Mouse (Mus musculus) MEL (cell line): ENCODE results near the gene Josd2. TPM values are rescaled to one million over a fixed set of nuclear protein-coding genes. Genes with fewer than 3 reads are reported as not detected.

ENCODE experiments used
- DNase-seq: peaks from one replicate; pipeline ENCODE4 v3.0.0; 2011; ENCODE audit warnings: low read depth, low spot score
- H3K27ac ChIP-seq: 2 replicates; pipeline ENCODE4 v1.5.1; 2012; ENCODE audit warnings: low read depth, mild to moderate bottlenecking, control low read depth, low read length, moderate library complexity; ENCODE audit not compliant: control insufficient read depth
- H3K27me3 ChIP-seq, 2 experiments: fragments of 150-350 bp in 1 of 2; sonication (generic) in 1 of 2; 2 replicates each; pipeline ENCODE4 v1.6.1; 2012; ENCODE audit warnings: low read length in 2 of 2, mild to moderate bottlenecking in 2 of 2, improper control_type of control experiment in 1 of 2, moderate library complexity in 1 of 2; ENCODE audit not compliant: insufficient read depth in 2 of 2, control insufficient read depth in 1 of 2
- H3K36me3 ChIP-seq, 2 experiments: 2 replicates each; pipeline ENCODE4 v1.6.1; 2012 to 2014; ENCODE audit warnings: low read length in 2 of 2, improper control_type of control experiment in 1 of 2, inconsistent platforms in 1 of 2, mild to moderate bottlenecking in 1 of 2; ENCODE audit not compliant: insufficient read depth in 2 of 2, control insufficient read depth in 1 of 2
- H3K4me1 ChIP-seq, 2 experiments: fragments of 150-350 bp in 1 of 2; sonication (generic) in 1 of 2; 2 replicates each; pipeline ENCODE4 v1.6.1; 2012; ENCODE audit warnings: low read length in 2 of 2, improper control_type of control experiment in 1 of 2, mild to moderate bottlenecking in 1 of 2; ENCODE audit not compliant: insufficient read depth in 2 of 2, control insufficient read depth in 1 of 2
- H3K4me3 ChIP-seq, 2 experiments: fragments of 150-350 bp in 1 of 2; sonication (generic) in 1 of 2; 2 replicates each; pipeline ENCODE4 v1.5.1; 2012; ENCODE audit warnings: low read depth in 2 of 2, low read length in 2 of 2, mild to moderate bottlenecking in 2 of 2, moderate library complexity in 2 of 2, control low read depth in 1 of 2, improper control_type of control experiment in 1 of 2; ENCODE audit not compliant: control insufficient read depth in 1 of 2, insufficient read depth in 1 of 2
- H3K79me2 ChIP-seq: 2 replicates; pipeline ENCODE4 v1.6.1; 2012; ENCODE audit warnings: mild to moderate bottlenecking, low read length, moderate library complexity; ENCODE audit not compliant: control insufficient read depth, poor library complexity, insufficient read depth
- H3K9ac ChIP-seq: 2 replicates; pipeline ENCODE4 v1.6.1; 2012; ENCODE audit warnings: low read depth, mild to moderate bottlenecking, control low read depth, low read length, moderate library complexity; ENCODE audit not compliant: control insufficient read depth, poor library complexity, severe bottlenecking
- H3K9me3 ChIP-seq: fragments of 150-350 bp; sonication (generic); replicated peaks from 2 replicates; pipeline ENCODE4 v1.6.1; 2012; ENCODE audit warnings: mild to moderate bottlenecking, low read length, improper control_type of control experiment, moderate library complexity; ENCODE audit not compliant: insufficient read depth
- BHLHE40 ChIP-seq: IDR thresholded peaks from 2 replicates; pipeline ENCODE4 v1.6.1; 2012; ENCODE audit warnings: low read depth, mild to moderate bottlenecking, inconsistent platforms, low read length, improper control_type of control experiment, borderline replicate concordance
- CHD1 ChIP-seq: IDR thresholded peaks from 2 replicates; pipeline ENCODE4 v1.6.1; 2012; ENCODE audit warnings: low read depth, mild to moderate bottlenecking, inconsistent platforms, low read length, improper control_type of control experiment
- CHD2 ChIP-seq: IDR thresholded peaks from 2 replicates; pipeline ENCODE4 v1.6.1; 2011; ENCODE audit warnings: low read length, improper control_type of control experiment
- CTCF ChIP-seq, 3 experiments: IDR thresholded peaks in 2 of 3; conservative IDR thresholded peaks in 1 of 3; 2 replicates each; pipeline ENCODE4 v1.5.1; 2011 to 2012; ENCODE audit warnings: low read length in 3 of 3, low read depth in 2 of 3, mild to moderate bottlenecking in 2 of 3, improper control_type of control experiment in 1 of 3, inconsistent platforms in 1 of 3, mixed read lengths in 1 of 3, moderate library complexity in 1 of 3; ENCODE audit not compliant: control insufficient read depth in 1 of 3, insufficient read depth in 1 of 3, poor library complexity in 1 of 3, severe bottlenecking in 1 of 3
- ELF1 ChIP-seq: IDR thresholded peaks from 2 replicates; pipeline ENCODE4 v1.6.1; 2014; ENCODE audit warnings: low read depth, mild to moderate bottlenecking, inconsistent platforms, low read length, improper control_type of control experiment, moderate library complexity
- EP300 ChIP-seq, 2 experiments: IDR thresholded peaks; 2 replicates each; pipeline ENCODE4 v1.6.1; 2011; ENCODE audit warnings: improper control_type of control experiment in 2 of 2, low read length in 2 of 2, low read depth in 1 of 2, mild to moderate bottlenecking in 1 of 2
- ETS1 ChIP-seq: IDR thresholded peaks from 2 replicates; pipeline ENCODE4 v1.6.1; 2012; ENCODE audit warnings: low read depth, mild to moderate bottlenecking, inconsistent platforms, low read length, improper control_type of control experiment, moderate library complexity
- GABPA ChIP-seq: IDR thresholded peaks from 2 replicates; pipeline ENCODE4 v1.6.1; 2012; ENCODE audit warnings: low read depth, mild to moderate bottlenecking, inconsistent platforms, low read length, improper control_type of control experiment, moderate library complexity
- GATA1 ChIP-seq: IDR thresholded peaks from 2 replicates; pipeline ENCODE4 v1.6.1; 2011; ENCODE audit warnings: low read depth, low read length, improper control_type of control experiment
- HCFC1 ChIP-seq: IDR thresholded peaks from 2 replicates; pipeline ENCODE4 v1.6.1; 2012; ENCODE audit warnings: low read depth, mild to moderate bottlenecking, inconsistent platforms, low read length, improper control_type of control experiment, moderate library complexity
- JUND ChIP-seq: IDR thresholded peaks from 2 replicates; pipeline ENCODE4 v1.6.1; 2011; ENCODE audit warnings: low read depth, mild to moderate bottlenecking, improper control_type of control experiment, low read length
- KAT2A ChIP-seq: conservative IDR thresholded peaks from 2 replicates; pipeline ENCODE4 v1.6.1; 2012; ENCODE audit warnings: low read depth, low read length, improper control_type of control experiment, inconsistent platforms
- MAX ChIP-seq: IDR thresholded peaks from 2 replicates; pipeline ENCODE4 v1.6.1; 2011; ENCODE audit warnings: low read length, improper control_type of control experiment
- MAZ ChIP-seq: IDR thresholded peaks from 2 replicates; pipeline ENCODE4 v1.6.1; 2012; ENCODE audit warnings: low read depth, mild to moderate bottlenecking, inconsistent platforms, low read length, improper control_type of control experiment
- MEF2A ChIP-seq: IDR thresholded peaks from 2 replicates; pipeline ENCODE4 v1.6.1; 2014; ENCODE audit warnings: low read depth, mild to moderate bottlenecking, inconsistent platforms, low read length, improper control_type of control experiment; ENCODE audit not compliant: poor library complexity, insufficient replicate concordance, severe bottlenecking; ENCODE audit errors: extremely low read depth
- MXI1 ChIP-seq: IDR thresholded peaks from 2 replicates; pipeline ENCODE4 v1.6.1; 2011; ENCODE audit warnings: mild to moderate bottlenecking, low read depth, low read length, improper control_type of control experiment
- MYC ChIP-seq: IDR thresholded peaks from 2 replicates; pipeline ENCODE4 v1.6.1; 2011; ENCODE audit warnings: low read depth, mild to moderate bottlenecking, low read length, improper control_type of control experiment, moderate library complexity
- NELFE ChIP-seq: IDR thresholded peaks from 2 replicates; pipeline ENCODE4 v1.6.1; 2011; ENCODE audit warnings: low read depth, low read length, improper control_type of control experiment
- NRF1 ChIP-seq: IDR thresholded peaks from 2 replicates; pipeline ENCODE4 v1.6.1; 2014; ENCODE audit warnings: low read depth, mild to moderate bottlenecking, inconsistent platforms, low read length, improper control_type of control experiment, moderate library complexity; ENCODE audit not compliant: poor library complexity, insufficient read depth, severe bottlenecking
- POLR2A ChIP-seq, 2 experiments: IDR thresholded peaks; 2 replicates each; pipeline ENCODE4 v1.6.1; 2011 to 2012; ENCODE audit warnings: low read length in 2 of 2, mild to moderate bottlenecking in 2 of 2, control low read depth in 1 of 2, improper control_type of control experiment in 1 of 2, low read depth in 1 of 2, moderate library complexity in 1 of 2; ENCODE audit not compliant: control insufficient read depth in 1 of 2, insufficient read depth in 1 of 2, poor library complexity in 1 of 2
- POLR2AphosphoS2 ChIP-seq: IDR thresholded peaks from 2 replicates; pipeline ENCODE4 v1.6.1; 2011; ENCODE audit warnings: low read length, improper control_type of control experiment
- POLR2AphosphoS5 ChIP-seq: IDR thresholded peaks from 2 replicates; pipeline ENCODE4 v1.6.1; 2012; ENCODE audit warnings: low read depth, borderline replicate concordance, mild to moderate bottlenecking, inconsistent platforms, low read length, moderate library complexity, mixed read lengths
- RAD21 ChIP-seq: IDR thresholded peaks from 2 replicates; pipeline ENCODE4 v1.6.1; 2011; ENCODE audit warnings: mild to moderate bottlenecking, low read depth, low read length, improper control_type of control experiment
- RCOR1 ChIP-seq: IDR thresholded peaks from 2 replicates; pipeline ENCODE4 v1.6.1; 2012; ENCODE audit warnings: low read depth, mild to moderate bottlenecking, inconsistent platforms, low read length, improper control_type of control experiment
- SIN3A ChIP-seq: IDR thresholded peaks from 2 replicates; pipeline ENCODE4 v1.6.1; 2012; ENCODE audit warnings: low read length, improper control_type of control experiment, inconsistent platforms
- SMC3 ChIP-seq: IDR thresholded peaks from 2 replicates; pipeline ENCODE4 v1.6.1; 2011; ENCODE audit warnings: low read depth, low read length, improper control_type of control experiment
- TAL1 ChIP-seq: IDR thresholded peaks from 2 replicates; pipeline ENCODE4 v1.6.1; 2012; ENCODE audit warnings: mild to moderate bottlenecking, inconsistent platforms, low read length, moderate library complexity, mixed read lengths
- TCF12 ChIP-seq: IDR thresholded peaks from 2 replicates; pipeline ENCODE4 v1.6.1; 2014; ENCODE audit warnings: low read depth, mild to moderate bottlenecking, inconsistent platforms, low read length, improper control_type of control experiment, moderate library complexity
- UBTF ChIP-seq: IDR thresholded peaks from 2 replicates; pipeline ENCODE4 v1.6.1; 2012; ENCODE audit warnings: low read depth, mild to moderate bottlenecking, inconsistent platforms, low read length, improper control_type of control experiment, moderate library complexity, borderline replicate concordance; ENCODE audit not compliant: insufficient read depth
- USF1 ChIP-seq: IDR thresholded peaks from 2 replicates; pipeline ENCODE4 v1.6.1; 2014; ENCODE audit warnings: low read depth, mild to moderate bottlenecking, inconsistent platforms, low read length, improper control_type of control experiment, moderate library complexity
- USF2 ChIP-seq, 2 experiments: IDR thresholded peaks; 2 replicates each; pipeline ENCODE4 v1.6.1; 2011 to 2012; ENCODE audit warnings: improper control_type of control experiment in 2 of 2, low read length in 2 of 2, borderline replicate concordance in 1 of 2, inconsistent platforms in 1 of 2, low read depth in 1 of 2, mild to moderate bottlenecking in 1 of 2; ENCODE audit not compliant: insufficient read depth in 1 of 2
- ZC3H11A ChIP-seq: IDR thresholded peaks from 2 replicates; pipeline ENCODE4 v1.6.1; 2012; ENCODE audit warnings: low read depth, mild to moderate bottlenecking, inconsistent platforms, low read length, improper control_type of control experiment
- ZMIZ1 ChIP-seq: IDR thresholded peaks from 2 replicates; pipeline ENCODE4 v1.6.1; 2012; ENCODE audit warnings: low read depth, mild to moderate bottlenecking, inconsistent platforms, low read length, improper control_type of control experiment, moderate library complexity
- polyA plus RNA-seq, 2 experiments: library from polyadenylated mRNA; stranded (reverse) in 1 of 2; unstranded in 1 of 2; fragments of >175 nt in 1 of 2; fragments of >200 nt in 1 of 2; gene quantifications; 2 replicates each; pipeline versions ENCODE4 v1.2.1 to v1.2.4; 2012; ENCODE audit warnings: low replicate concordance in 2 of 2, low read depth in 1 of 2; ENCODE audit not compliant: insufficient read length in 2 of 2, insufficient read depth in 1 of 2, missing spikeins in 1 of 2
- total RNA-seq: library from RNA; depleted of rRNA; stranded (reverse); fragments of 300-350 nt; gene quantifications from 2 replicates; pipeline ENCODE4 v1.2.3, GENCODE M21; 2012

Gene Josd2
- total and polyA plus RNA-seq, 3 experiments, result 95.5 to 141 TPM; not detected in 1

DNA sequence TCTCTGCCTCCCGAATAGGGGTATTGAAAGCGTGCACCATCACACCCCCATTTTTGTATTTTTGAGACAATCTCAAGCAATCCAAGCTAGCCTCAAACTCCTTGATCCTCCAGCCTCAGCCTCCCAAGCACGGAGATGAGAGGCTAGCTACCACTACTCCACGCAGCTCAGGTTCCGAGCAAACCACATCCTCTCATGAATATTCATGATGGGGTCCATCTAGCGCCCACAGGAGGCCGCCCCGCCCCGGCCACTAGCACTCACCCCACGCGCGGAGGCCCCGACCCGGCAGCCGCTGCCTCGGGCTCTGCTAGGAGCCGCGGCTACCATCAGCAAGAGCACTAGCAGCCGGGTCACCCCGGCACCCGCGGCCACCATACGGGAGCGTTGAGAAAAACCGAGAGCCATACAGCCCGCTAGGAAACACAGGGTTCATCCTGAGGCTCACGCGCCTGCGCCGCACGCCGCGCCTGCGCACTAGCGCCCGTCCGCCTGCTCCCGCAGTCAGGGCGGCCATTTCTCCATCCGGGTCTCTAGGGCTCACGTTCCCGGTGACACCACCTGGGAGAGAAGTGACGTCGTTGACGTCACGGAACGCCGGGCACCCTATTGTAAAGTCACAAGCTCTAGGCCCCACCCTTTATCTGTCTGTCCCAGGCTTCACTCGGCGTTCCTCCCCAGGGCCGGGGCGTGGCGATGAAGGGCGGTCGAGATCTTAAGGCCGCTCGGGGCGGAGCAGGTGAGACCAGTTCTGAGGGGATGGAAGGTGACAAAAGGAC, 28.4 kb downstream of the Josd2 start, which contains the start of the genes Emc10 and Fam71e1:
Gene Emc10 (minus strand): TSS at position 538 of the 779 bp plus-strand sequence.
Gene Fam71e1 (plus strand): TSS at position 590 of the 779 bp plus-strand sequence.
- H3K36me3 ChIP-seq, result peaks cover 0 to 4% of the 10 kb centered on the region in 2 experiments; a peak in 3 of 4 replicates
- peak; percentile 99 for DNase-seq
- H3K27me3 ChIP-seq, result no peaks in the 10 kb centered on the region
- H3K27ac ChIP-seq, result peak within 1 kb of the TSS; percentile 76
- H3K4me1 ChIP-seq, result peaks cover 0 to 12% of the 10 kb centered on the region in 2 experiments; a peak in 2 of 4 replicates
- H3K4me3 ChIP-seq, result peak within 1 kb of the TSS; percentile 86 to 87
- H3K9ac ChIP-seq, result peak within 1 kb of the TSS; percentile 95
- TF ChIP-seq MYC (peak; percentile 48; the same call in 1 of the 2 replicates), NELFE (peak; percentile 89), JUND (no peak), MAX (peak; percentile 64; the same call in 1 of the 2 replicates), MEF2A (no peak), BHLHE40 (peak; percentile 94), MXI1 (peak; percentile 76), EP300 (IDR thresholded peaks at IDR 0.05; ENCODE audit: low read depth in 1 of 2, low read length in 2 of 2) (peak in 1 of 2 experiments; percentile 22; a peak in 1 of 4 replicates), RCOR1 (no peak), SMC3 (no peak), POLR2AphosphoS5 (no peak), POLR2AphosphoS2 (peak; percentile 84), ETS1 (peak; percentile 83), CTCF (IDR thresholded peaks at IDR 0.05 in 2 of 3, conservative IDR thresholded peaks at IDR 0.05 in 1 of 3; ENCODE audit: control insufficient read depth in 1 of 3, insufficient read depth in 1 of 3, low read depth in 2 of 3, low read length in 3 of 3, poor library complexity in 1 of 3, severe bottlenecking in 1 of 3) (no peak), CHD2 (no peak), ZC3H11A (no peak), CHD1 (no peak), KAT2A (no peak; the same call in 1 of the 2 replicates), GABPA (peak; percentile 51; the same call in 1 of the 2 replicates), USF2 (IDR thresholded peaks at IDR 0.05; ENCODE audit: borderline replicate concordance in 1 of 2, insufficient read depth in 1 of 2, low read depth in 1 of 2, low read length in 2 of 2) (no peak), MAZ (no peak), UBTF (no peak), POLR2A (IDR thresholded peaks at IDR 0.05; ENCODE audit: control insufficient read depth in 1 of 2, insufficient read depth in 1 of 2, low read depth in 1 of 2, low read length in 2 of 2, poor library complexity in 1 of 2) (peak; percentile 89 to 95; a peak in 3 of 4 replicates), ELF1 (no peak; the same call in 1 of the 2 replicates), GATA1 (no peak), ZMIZ1 (peak; percentile 57), SIN3A (peak; percentile 77), NRF1 (peak; percentile 98), HCFC1 (peak; percentile 86), TAL1 (0 out of 2 replicates have a peak, but pooled peaks have one; percentile 26), TCF12 (0 out of 2 replicates have a peak, but pooled peaks have one; percentile 9), RAD21 (no peak), USF1 (peak; percentile 72)
- no peaks in the 10 kb centered on the region for H3K9me3 ChIP-seq
- peaks cover 15% of the 10 kb centered on the region for H3K79me2 ChIP-seq
